Mouse (Mus musculus): ENCODE measurements around the gene Sptlc2. TPM values are rescaled to one million over a fixed set of nuclear protein-coding genes. Genes with fewer than 3 reads are reported as not detected.
A peak's percentile ranks its signal among the peaks of the same experiment; 100 is the strongest.

Gene Sptlc2
- polyA plus RNA-seq, 1 experiment from 2014 or later, result 57.4 TPM

- WGBS, result 54% methylated on average over 7 of the region's 7 CpGs
- Histone ChIP-seq H3K27ac (no peak overlapping the region), H3K4me1 (peaks cover 11% of the 10 kb centered on the region), H3K4me3 (no peak overlapping the region), H3K36me3 (no peaks in the 10 kb centered on the region), H3K27me3 (ENCODE audit: low read depth, poor library complexity, severe bottlenecking) (no peaks in the 10 kb centered on the region), H3K9me3 (replicated peaks) (no peaks in the 10 kb centered on the region)
- no peak for DNase-seq (ENCODE audit: low spot score)
Measured at GRCm38 (mm10) chr12:87410999-87411398, 22.8 kb upstream of the Sptlc2 start.

- WGBS, result 88% methylated on average over 4 of the region's 4 CpGs
- Histone ChIP-seq H3K4me1 (peaks cover 11% of the 10 kb centered on the region), H3K36me3 (no peaks in the 10 kb centered on the region), H3K27ac (no peak overlapping the region), H3K4me3 (no peak overlapping the region), H3K9me3 (replicated peaks) (no peaks in the 10 kb centered on the region), H3K27me3 (ENCODE audit: low read depth, poor library complexity, severe bottlenecking) (no peaks in the 10 kb centered on the region)
- no peak for DNase-seq (ENCODE audit: low spot score)
Measured at GRCm38 (mm10) chr12:87409123-87409522, 21.0 kb upstream of the Sptlc2 start.

GRCm38 (mm10) chr12:87407869-87408605 lies 19.9 kb upstream of the Sptlc2 start:
- H3K36me3 ChIP-seq, result no peaks in the 10 kb centered on the region
- peak; percentile 40 for DNase-seq (ENCODE audit: low spot score)
- no peak overlapping the region for H3K4me3 ChIP-seq
- no peaks in the 10 kb centered on the region for H3K9me3 ChIP-seq (replicated peaks)
- peaks cover 11% of the 10 kb centered on the region for H3K4me1 ChIP-seq
- no peaks in the 10 kb centered on the region for H3K27me3 ChIP-seq (ENCODE audit: low read depth, poor library complexity, severe bottlenecking)
- 45% methylated on average over 21 of the region's 21 CpGs for WGBS
- peak overlapping the region; percentile 44; the same call in 1 of the 2 replicates for H3K27ac ChIP-seq

- Histone ChIP-seq H3K9me3 (replicated peaks) (no peaks in the 10 kb centered on the region), H3K27me3 (ENCODE audit: low read depth, poor library complexity, severe bottlenecking) (no peaks in the 10 kb centered on the region), H3K4me1 (peaks cover 8% of the 10 kb centered on the region), H3K36me3 (no peaks in the 10 kb centered on the region), H3K27ac (no peak overlapping the region), H3K4me3 (no peak overlapping the region)
- 79% methylated on average over 3 of the region's 3 CpGs for WGBS
- no peak for DNase-seq (ENCODE audit: low spot score)
Measured at GRCm38 (mm10) chr12:87405721-87406120, 17.6 kb upstream of the Sptlc2 start.

- no peak for DNase-seq (ENCODE audit: low spot score)
- Histone ChIP-seq H3K4me1 (peaks cover 8% of the 10 kb centered on the region), H3K27ac (no peak overlapping the region), H3K27me3 (ENCODE audit: low read depth, poor library complexity, severe bottlenecking) (no peaks in the 10 kb centered on the region), H3K36me3 (no peaks in the 10 kb centered on the region), H3K9me3 (replicated peaks) (no peaks in the 10 kb centered on the region), H3K4me3 (no peak overlapping the region)
- 82% methylated on average over 4 of the region's 4 CpGs for WGBS
Measured at GRCm38 (mm10) chr12:87405165-87405564, 17.0 kb upstream of the Sptlc2 start.

GRCm38 (mm10) chr12:87401883-87402282 lies 13.7 kb upstream of the Sptlc2 start:
- 69% methylated on average over 6 of the region's 6 CpGs for WGBS
- no peaks in the 10 kb centered on the region for H3K27me3 ChIP-seq (ENCODE audit: low read depth, poor library complexity, severe bottlenecking)
- H3K9me3 ChIP-seq (replicated peaks), result no peaks in the 10 kb centered on the region
- DNase-seq (ENCODE audit: low spot score), result no peak
- H3K27ac ChIP-seq, result no peak overlapping the region
- no peaks in the 10 kb centered on the region for H3K4me1 ChIP-seq
- no peak overlapping the region for H3K4me3 ChIP-seq
- H3K36me3 ChIP-seq, result no peaks in the 10 kb centered on the region

GRCm38 (mm10) chr12:87399119-87399819 lies 11.1 kb upstream of the Sptlc2 start:
- Histone ChIP-seq H3K4me3 (no peak overlapping the region), H3K27me3 (ENCODE audit: low read depth, poor library complexity, severe bottlenecking) (no peaks in the 10 kb centered on the region), H3K36me3 (no peaks in the 10 kb centered on the region), H3K27ac (no peak overlapping the region), H3K4me1 (no peaks in the 10 kb centered on the region), H3K9me3 (replicated peaks) (no peaks in the 10 kb centered on the region)
- 87% methylated on average over 10 of the region's 10 CpGs for WGBS
- DNase-seq (ENCODE audit: low spot score), result no peak

GRCm38 (mm10) chr12:87397811-87398417 lies 9.8 kb upstream of the Sptlc2 start:
- Histone ChIP-seq H3K4me1 (no peaks in the 10 kb centered on the region), H3K9me3 (replicated peaks) (no peaks in the 10 kb centered on the region), H3K36me3 (no peaks in the 10 kb centered on the region), H3K4me3 (no peak overlapping the region), H3K27me3 (ENCODE audit: low read depth, poor library complexity, severe bottlenecking) (no peaks in the 10 kb centered on the region), H3K27ac (no peak overlapping the region)
- no peak for DNase-seq (ENCODE audit: low spot score)
- 83% methylated on average over 4 of the region's 4 CpGs for WGBS

GRCm38 (mm10) chr12:87397126-87397525 lies 9.0 kb upstream of the Sptlc2 start:
- H3K4me1 ChIP-seq, result no peaks in the 10 kb centered on the region
- H3K27me3 ChIP-seq (ENCODE audit: low read depth, poor library complexity, severe bottlenecking), result no peaks in the 10 kb centered on the region
- no peaks in the 10 kb centered on the region for H3K9me3 ChIP-seq (replicated peaks)
- no peaks in the 10 kb centered on the region for H3K36me3 ChIP-seq
- no peak for DNase-seq (ENCODE audit: low spot score)
- WGBS, result 80% methylated on average over 4 of the region's 4 CpGs
- H3K4me3 ChIP-seq, result no peak overlapping the region
- H3K27ac ChIP-seq, result no peak overlapping the region

GRCm38 (mm10) chr12:87394316-87394715 lies 6.2 kb upstream of the Sptlc2 start:
- no peaks in the 10 kb centered on the region for H3K9me3 ChIP-seq (replicated peaks)
- no peaks in the 10 kb centered on the region for H3K36me3 ChIP-seq
- no peak for DNase-seq (ENCODE audit: low spot score)
- no peaks in the 10 kb centered on the region for H3K4me1 ChIP-seq
- H3K4me3 ChIP-seq, result no peak overlapping the region
- H3K27ac ChIP-seq, result no peak overlapping the region
- WGBS, result 91% methylated on average over 6 of the region's 6 CpGs
- H3K27me3 ChIP-seq (ENCODE audit: low read depth, poor library complexity, severe bottlenecking), result no peaks in the 10 kb centered on the region

- Histone ChIP-seq H3K4me1 (no peaks in the 10 kb centered on the region), H3K36me3 (no peaks in the 10 kb centered on the region), H3K27ac (no peak overlapping the region), H3K9me3 (replicated peaks) (no peaks in the 10 kb centered on the region), H3K27me3 (ENCODE audit: low read depth, poor library complexity, severe bottlenecking) (no peaks in the 10 kb centered on the region), H3K4me3 (no peak overlapping the region)
- 86% methylated on average over 4 of the region's 4 CpGs for WGBS
- no peak for DNase-seq (ENCODE audit: low spot score)
Measured at GRCm38 (mm10) chr12:87393447-87394145, 5.4 kb upstream of the Sptlc2 start.

GRCm38 (mm10) chr12:87391355-87391754 lies 3.2 kb upstream of the Sptlc2 start:
- no peak overlapping the region for H3K27ac ChIP-seq
- no peaks in the 10 kb centered on the region for H3K36me3 ChIP-seq
- H3K27me3 ChIP-seq (ENCODE audit: low read depth, poor library complexity, severe bottlenecking), result no peaks in the 10 kb centered on the region
- no peak overlapping the region for H3K4me3 ChIP-seq
- H3K9me3 ChIP-seq (replicated peaks), result no peaks in the 10 kb centered on the region
- DNase-seq (ENCODE audit: low spot score), result no peak
- H3K4me1 ChIP-seq, result peaks cover 10% of the 10 kb centered on the region

GRCm38 (mm10) chr12:87389231-87389630 lies 1.1 kb upstream of the Sptlc2 start:
- H3K36me3 ChIP-seq, result no peaks in the 10 kb centered on the region
- no peak overlapping the region for H3K27ac ChIP-seq
- WGBS, result 68% methylated on average over 3 of the region's 3 CpGs
- no peak for DNase-seq (ENCODE audit: low spot score)
- peak overlapping the region; percentile 88; the same call in 1 of the 2 replicates for H3K4me3 ChIP-seq
- H3K9me3 ChIP-seq (replicated peaks), result no peaks in the 10 kb centered on the region
- peaks cover 10% of the 10 kb centered on the region for H3K4me1 ChIP-seq
- no peaks in the 10 kb centered on the region for H3K27me3 ChIP-seq (ENCODE audit: low read depth, poor library complexity, severe bottlenecking)

Measured in limb, embryonic 10.5 days (tissue).